Mouse (Mus musculus) 3134 (cell line): ENCODE results near the gene Cd80.
"Not testable (repeated sequence)": the region's sequence is repeated elsewhere in the genome, so short reads cannot be mapped to it uniquely, and the experiment has no call there.

Source experiments
- DNase-seq: peaks from one replicate; pipeline ENCODE4 v3.0.0-alpha.2; 2011; ENCODE audit warnings: low spot score; ENCODE audit not compliant: insufficient read length; ENCODE audit errors: extremely low read depth

Cd80 gene

DNA sequence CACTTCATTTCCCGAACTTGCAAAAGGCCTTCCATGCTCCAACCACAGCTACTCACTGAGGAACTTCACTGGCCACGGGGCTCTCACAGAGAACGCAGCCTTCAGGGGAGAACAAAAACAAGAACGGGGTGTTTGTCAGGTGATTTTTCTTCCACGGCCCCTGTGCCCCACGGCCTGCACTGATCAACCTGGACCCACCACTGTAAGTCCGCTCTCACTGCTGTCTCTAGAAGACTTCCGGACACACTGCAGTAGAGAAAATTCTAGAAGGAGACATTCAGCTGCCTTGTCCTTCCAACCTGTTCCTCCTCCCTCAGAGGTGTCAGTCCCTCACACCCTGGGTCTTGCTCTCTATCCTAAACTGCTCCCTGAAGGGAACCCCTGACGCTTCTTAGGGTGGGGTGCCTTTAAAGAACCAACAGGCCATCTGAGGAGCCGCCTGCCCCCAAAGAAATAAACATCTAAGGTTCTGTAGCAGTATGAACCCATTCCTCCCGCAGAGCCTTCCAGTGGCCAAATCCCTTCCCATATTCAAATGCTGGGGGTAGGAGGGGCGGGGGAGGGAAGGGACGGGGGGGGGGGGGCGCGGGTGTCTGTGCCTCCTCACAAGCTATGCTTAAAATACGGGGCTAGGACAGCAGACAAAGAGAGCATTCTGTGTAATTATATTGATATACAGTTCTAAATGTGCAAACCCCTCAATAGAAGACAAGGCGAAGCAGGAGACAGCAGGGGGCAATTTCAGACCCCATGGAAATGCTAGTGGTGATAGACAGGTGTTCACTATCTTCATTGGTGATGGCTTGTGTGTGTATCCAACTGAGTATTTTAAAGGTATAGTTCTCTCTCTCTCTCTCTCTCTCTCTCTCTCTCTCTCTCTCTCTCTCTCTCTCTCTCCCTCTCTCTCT, at the start of gene Cd80:
Gene Cd80 (plus strand): TSS at position 51 of the 908 bp plus-strand sequence.
- no peak for DNase-seq

DNA sequence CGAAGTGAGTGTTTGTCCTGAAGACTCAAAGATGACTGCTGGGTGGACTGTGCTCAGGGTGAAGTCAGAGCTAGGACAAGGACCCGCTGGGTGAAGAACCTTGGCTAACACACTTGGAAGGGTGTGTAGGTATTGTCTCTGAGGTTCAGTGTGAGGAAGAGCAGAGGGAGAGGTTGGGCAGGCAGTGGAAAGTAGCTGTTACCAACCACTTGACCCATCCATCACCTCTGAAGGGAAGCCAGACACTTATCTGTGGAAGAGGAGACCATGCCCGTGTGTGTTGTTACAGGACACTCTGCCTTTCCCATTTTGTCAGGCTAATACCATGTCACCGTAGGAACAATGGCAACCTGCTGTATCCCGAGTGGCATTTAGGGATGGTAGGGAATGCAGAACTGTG, 49.1 kb upstream of the Cd80 start:
- no peak for DNase-seq

DNA sequence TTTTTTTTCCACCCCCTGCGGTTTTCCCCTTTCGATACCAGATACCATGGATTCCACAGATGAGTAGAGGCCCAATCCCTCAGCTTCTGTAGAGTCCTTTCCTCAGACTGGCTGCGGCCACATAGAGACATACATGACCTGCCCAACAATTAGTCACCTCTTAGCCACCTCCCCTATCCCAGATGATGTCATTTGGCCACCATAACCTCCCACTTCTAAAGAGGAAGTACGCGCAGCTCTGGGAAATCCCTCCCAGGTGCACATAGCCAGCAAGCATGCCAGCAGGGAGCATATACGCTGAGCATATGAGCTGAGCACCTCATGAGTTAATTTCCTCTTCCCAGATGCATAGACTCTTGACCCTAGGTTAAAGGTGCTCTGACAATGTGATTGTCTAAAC, 48.7 kb upstream of the Cd80 start:
- DNase-seq: no peak

DNA sequence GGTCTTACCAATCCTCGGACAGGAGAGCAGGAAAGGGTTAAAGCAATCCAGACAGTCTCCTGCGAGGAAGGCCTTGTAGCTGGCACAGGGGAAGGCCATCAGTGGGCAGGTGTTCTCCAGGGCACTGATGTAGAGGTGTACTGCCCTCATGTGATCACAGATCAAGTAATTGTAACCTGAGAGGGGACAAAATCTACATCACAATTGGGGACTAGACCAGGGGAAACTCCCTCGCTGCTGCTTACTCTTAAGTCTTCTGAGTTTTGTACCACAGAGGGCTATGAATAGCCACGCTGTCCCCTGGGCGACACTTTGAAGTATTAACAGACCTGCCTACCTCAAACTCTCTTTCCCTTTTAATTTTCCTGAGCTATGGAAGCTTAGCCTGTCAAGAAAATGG, 47.8 kb upstream of the Cd80 start:
- no peak for DNase-seq

GRCm38 (mm10) chr16:38408416-38408815, 46.9 kb upstream of the Cd80 start:
- DNase-seq: no peak

- no peak for DNase-seq
Measured at GRCm38 (mm10) chr16:38414953-38415352, 40.4 kb upstream of the Cd80 start.

GRCm38 (mm10) chr16:38425374-38425773, 30.0 kb upstream of the Cd80 start:
- DNase-seq: no peak

GRCm38 (mm10) chr16:38425799-38426198, 29.6 kb upstream of the Cd80 start:
- DNase-seq: no peak

- no peak for DNase-seq
Measured at GRCm38 (mm10) chr16:38431446-38432185, 23.7 kb upstream of the Cd80 start.

- peak; percentile 66 for DNase-seq
Measured at GRCm38 (mm10) chr16:38432498-38433425, 22.6 kb upstream of the Cd80 start, which contains the start of gene Pla1a. Pla1a (minus strand) TSS chr16:38433145.

DNA sequence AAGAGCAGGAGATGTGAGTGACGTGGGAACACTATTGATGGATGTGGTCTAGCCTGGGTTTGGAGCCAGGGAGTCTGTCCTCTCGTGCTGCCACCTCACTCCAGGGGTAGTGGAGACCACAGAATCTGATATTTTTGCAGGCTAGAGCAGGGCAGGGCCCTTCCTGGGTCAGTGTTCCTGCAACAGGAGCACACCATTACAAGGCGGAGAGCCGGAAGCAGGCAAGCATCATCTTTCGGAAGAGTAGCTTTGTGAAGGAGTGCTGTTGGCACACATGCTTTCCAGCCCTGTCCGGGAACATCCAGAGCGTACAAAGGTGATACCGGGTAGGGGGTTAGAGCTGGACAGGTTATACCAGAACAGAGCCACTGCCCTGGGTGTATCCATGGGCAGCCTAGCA, 21.8 kb upstream of the Cd80 start:
- DNase-seq: no peak

DNA sequence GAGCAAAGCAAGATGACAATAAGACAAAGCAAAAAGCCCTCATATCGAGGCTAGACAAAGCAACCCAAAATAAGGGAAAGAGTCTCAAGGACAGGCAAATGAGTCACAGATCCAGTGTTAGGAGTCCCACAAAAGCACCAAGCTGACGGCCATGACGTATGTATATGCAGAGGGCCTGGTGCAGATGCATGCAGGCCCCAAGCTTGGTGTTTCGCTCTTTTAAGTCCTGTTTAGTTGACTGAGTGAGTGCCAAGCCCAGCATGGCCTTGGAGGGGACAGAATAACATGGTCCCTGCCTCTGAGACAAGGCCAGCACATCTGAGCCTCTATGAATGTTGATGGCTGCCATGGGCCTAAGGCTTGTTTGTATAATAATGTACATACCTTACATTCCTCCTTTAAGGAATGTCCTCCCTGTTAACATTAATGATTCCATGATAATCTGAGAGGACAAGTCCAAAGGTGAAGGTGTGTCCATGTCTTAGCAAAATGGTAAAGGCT, 21.0 kb upstream of the Cd80 start:
- no peak for DNase-seq

DNA sequence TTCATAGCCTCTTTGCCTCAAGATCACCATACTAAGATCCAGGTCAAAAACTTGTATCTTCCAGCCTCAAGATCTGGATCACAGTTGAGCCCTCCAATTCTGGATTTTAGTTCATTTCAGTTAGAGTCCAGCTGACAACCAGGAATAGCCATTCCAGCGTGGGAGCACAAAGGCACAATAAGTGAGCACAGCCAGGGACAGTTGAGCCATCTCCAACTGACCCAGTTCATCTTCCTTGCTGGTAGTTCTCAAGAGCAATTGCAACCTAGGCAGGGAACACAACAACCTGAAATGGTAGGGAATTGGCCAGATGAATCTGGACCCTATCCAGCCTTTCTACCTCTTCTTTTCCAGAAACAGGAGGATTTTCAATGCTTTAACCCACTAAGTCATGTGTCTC, 16.2 kb upstream of the Cd80 start:
- no peak for DNase-seq

GRCm38 (mm10) chr16:38440403-38440802, 15.0 kb upstream of the Cd80 start:
- DNase-seq: no peak

GRCm38 (mm10) chr16:38441611-38442010, 13.8 kb upstream of the Cd80 start:
- DNase-seq: no peak

DNA sequence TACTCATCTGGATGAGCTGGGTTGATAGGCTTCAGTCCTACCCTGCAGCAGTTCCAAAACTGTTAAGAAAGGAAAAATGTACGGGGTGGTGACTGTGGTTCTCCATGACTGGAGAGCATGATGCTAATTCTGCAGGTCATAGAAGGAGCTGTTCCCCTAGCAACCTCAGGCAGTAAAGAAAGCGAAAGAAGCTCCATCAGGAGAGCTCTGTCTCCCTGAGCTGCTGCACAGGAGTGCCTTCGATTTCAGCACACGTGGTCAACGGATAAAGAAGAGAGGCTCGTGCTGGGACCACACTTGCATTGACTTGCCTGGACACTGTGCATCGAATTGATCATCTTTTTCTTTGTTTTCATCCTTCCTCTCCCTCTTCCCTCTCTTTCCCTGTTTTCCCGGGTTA, 13.1 kb upstream of the Cd80 start:
- no peak for DNase-seq

DNA sequence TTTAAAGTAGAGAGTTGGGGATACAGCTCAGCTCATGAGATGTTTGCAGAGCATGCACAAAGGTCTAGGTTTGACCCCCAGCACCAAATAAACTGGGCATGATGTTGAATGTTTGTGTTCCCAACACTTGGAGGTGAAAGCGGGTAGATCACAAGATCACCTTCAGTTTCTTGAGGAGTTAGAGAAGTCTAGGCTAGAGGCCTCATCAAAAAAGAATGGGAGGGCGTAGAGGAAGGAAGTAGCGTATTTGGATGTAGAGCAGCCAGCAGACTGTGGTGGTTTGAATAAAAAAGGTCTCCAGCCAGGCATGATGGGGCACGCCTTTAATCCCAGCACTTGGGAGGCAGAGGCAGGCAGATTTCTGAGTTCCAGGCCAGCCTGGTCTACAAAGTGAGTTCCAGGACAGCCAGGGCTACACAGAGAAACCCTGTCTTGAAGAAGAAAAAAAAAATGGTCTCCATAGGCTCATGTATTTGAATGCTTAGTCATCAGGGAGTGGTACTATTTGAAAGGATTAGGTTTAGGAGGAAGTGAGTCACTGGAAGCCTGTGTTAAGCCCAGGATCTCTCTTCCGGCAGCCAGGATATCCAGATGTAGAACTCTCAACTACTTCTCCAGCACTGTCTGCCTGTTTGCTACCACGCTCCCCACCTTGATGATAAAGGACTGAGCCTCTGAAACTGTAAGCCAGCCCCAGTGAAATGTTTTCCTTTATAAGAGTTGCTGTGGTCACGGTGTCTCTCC, 11.5 kb upstream of the Cd80 start:
- peak; percentile 40 for DNase-seq

DNA sequence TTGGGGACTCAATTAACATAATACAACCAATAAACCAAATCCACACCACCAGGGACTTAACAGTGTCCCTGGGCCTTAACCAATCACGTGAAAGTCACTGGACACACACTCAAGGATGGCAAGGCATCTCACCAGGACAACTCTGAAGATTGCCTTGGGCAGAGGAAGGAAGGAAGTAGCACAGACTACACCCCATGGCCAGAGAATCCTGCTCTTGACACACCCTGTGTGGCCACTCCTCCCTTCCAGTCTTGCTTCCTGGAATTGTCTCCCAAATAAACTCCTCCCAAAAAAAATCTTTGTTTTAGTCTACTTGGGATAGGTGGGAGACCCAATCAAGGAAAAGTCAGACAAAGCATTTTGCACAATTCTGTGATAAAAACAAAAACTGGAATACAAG, 10.3 kb upstream of the Cd80 start:
- no peak for DNase-seq

DNA sequence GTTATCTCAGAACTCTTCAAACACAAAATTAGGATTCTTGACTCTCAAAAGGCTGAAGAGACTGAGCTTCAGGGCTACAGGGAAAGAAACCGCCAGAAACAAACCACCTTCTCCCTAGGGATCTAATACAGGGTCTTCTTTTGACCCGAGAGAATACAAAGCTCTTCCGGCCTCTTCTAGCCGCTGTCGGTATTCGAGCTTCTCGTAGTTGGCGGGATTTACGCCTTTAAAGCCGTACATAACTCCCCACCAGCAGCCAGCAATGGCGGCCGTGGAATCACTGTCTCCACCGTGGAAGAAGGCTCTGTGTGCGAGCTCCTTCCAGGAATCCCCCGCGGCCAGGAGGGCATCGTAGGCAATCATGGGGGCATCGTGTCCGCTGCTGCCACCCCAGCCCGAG, 9.8 kb upstream of the Cd80 start:
- no peak for DNase-seq

DNA sequence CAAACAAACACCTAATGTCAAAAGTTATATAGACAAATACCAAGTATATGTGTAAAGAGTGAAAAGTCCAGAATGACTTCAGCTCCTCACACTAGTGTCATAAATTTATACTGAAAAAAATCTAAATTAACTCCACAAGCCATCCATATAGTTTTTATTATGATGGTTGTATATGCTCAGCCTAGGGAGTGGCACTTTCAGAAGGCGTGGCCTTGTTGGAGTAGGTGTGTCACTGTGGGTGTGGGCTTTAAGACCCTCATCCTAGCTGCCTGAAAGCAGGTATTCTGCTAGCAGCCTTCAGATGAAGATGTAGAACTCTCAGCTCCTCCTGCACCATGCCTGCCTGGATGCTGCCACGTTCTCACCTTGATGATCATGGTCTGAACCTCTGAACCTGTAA, 9.2 kb upstream of the Cd80 start:
- DNase-seq: not testable (repeated sequence)
